Mouse (Mus musculus) limb, embryonic 12.5 days (tissue): ENCODE data around the gene Scp2d1. TPM values are rescaled to one million over a fixed set of nuclear protein-coding genes. Genes with fewer than 3 reads are reported as not detected.

Experiments
- ATAC-seq: fragments of 200-750 bp; cut with Nextera tagmentation; 2 replicates; pipeline ENCODE4 v1.8.0; 2017; ENCODE audit warnings: low read depth, moderate TSS enrichment; ENCODE audit not compliant: insufficient number of reproducible peaks, insufficient read depth, low FRiP score, low TSS enrichment
- H3K27ac ChIP-seq: fragments of 300-500 bp; sonication (generic); 2 replicates; pipeline ENCODE4 v1.5.1; 2016; ENCODE audit warnings: mild to moderate bottlenecking, moderate library complexity
- H3K27me3 ChIP-seq: fragments of 300-500 bp; sonication (generic); 2 replicates; pipeline ENCODE4 v1.6.1; 2016; ENCODE audit warnings: mild to moderate bottlenecking, moderate library complexity
- H3K36me3 ChIP-seq: fragments of 300-500 bp; sonication (generic); 2 replicates; pipeline ENCODE4 v1.6.1; 2016; ENCODE audit warnings: mild to moderate bottlenecking, moderate library complexity
- H3K4me1 ChIP-seq: fragments of 300-500 bp; sonication (generic); replicated peaks from 2 replicates; pipeline ENCODE4 v1.6.1; 2016
- H3K4me2 ChIP-seq: fragments of 300-500 bp; sonication (generic); 2 replicates; pipeline ENCODE4 v1.6.1; 2016; ENCODE audit warnings: mild to moderate bottlenecking, moderate library complexity
- H3K4me3 ChIP-seq: fragments of 300-500 bp; sonication (generic); replicated peaks from 2 replicates; pipeline ENCODE4 v1.5.1; 2016; ENCODE audit warnings: mild to moderate bottlenecking
- H3K9ac ChIP-seq: fragments of 300-500 bp; sonication (generic); replicated peaks from 2 replicates; pipeline ENCODE4 v1.6.1; 2016; ENCODE audit warnings: mild to moderate bottlenecking, moderate library complexity
- H3K9me3 ChIP-seq: fragments of 300-500 bp; sonication (generic); 2 replicates; pipeline ENCODE4 v1.6.1; 2016; ENCODE audit warnings: mild to moderate bottlenecking, moderate library complexity
- WGBS: fragments of 180-500 bp; shearing (Covaris S2); methylation state at CpG from one replicate; pipeline ENCODE4 v1.1.7; 2016; 5-methylcytosine and 5-hydroxymethylcytosine counted together
- polyA plus RNA-seq: library from polyadenylated mRNA; unstranded; fragments of >200 nt; fragmentation: Nextera tagmentation; extraction: Ambion mirVana; gene quantifications from 2 replicates; pipeline ENCODE4 v1.2.1, GENCODE M21; 2016

Gene Scp2d1
- polyA plus RNA-seq, 1 experiment from 2014 or later = not detected

GRCm38 (mm10) chr2:144807766-144808754, 15.4 kb upstream of the Scp2d1 start:
- peak; percentile 69 for ATAC-seq
- no peaks in the 10 kb centered on the region for H3K9me3 ChIP-seq
- WGBS = 44% methylated on average over 15 of the region's 15 CpGs
- H3K27me3 ChIP-seq = no peaks in the 10 kb centered on the region
- H3K4me3 ChIP-seq = no peak overlapping the region
- H3K9ac ChIP-seq = no peak overlapping the region
- H3K4me1 ChIP-seq = peaks cover 15% of the 10 kb centered on the region
- peak overlapping the region; percentile 30; the same call in 1 of the 2 replicates for H3K27ac ChIP-seq
- no peaks in the 10 kb centered on the region for H3K36me3 ChIP-seq
- no peak overlapping the region for H3K4me2 ChIP-seq

- H3K9me3 ChIP-seq = no peaks in the 10 kb centered on the region
- ATAC-seq = no peak
- 77% methylated on average over 8 of the region's 8 CpGs for WGBS
- H3K36me3 ChIP-seq = no peaks in the 10 kb centered on the region
- H3K27me3 ChIP-seq = no peaks in the 10 kb centered on the region
- no peak overlapping the region for H3K4me3 ChIP-seq
- no peak overlapping the region for H3K27ac ChIP-seq
- no peak overlapping the region for H3K4me2 ChIP-seq
- H3K9ac ChIP-seq = no peak overlapping the region
- H3K4me1 ChIP-seq = no peaks in the 10 kb centered on the region
Measured at GRCm38 (mm10) chr2:144828457-144828985, 5.1 kb downstream of the Scp2d1 start.

- no peak overlapping the region for H3K4me3 ChIP-seq
- H3K27me3 ChIP-seq = no peaks in the 10 kb centered on the region
- no peaks in the 10 kb centered on the region for H3K36me3 ChIP-seq
- H3K9ac ChIP-seq = no peak overlapping the region
- WGBS = 85% methylated on average over 5 of the region's 5 CpGs
- H3K4me2 ChIP-seq = no peak overlapping the region
- no peaks in the 10 kb centered on the region for H3K4me1 ChIP-seq
- no peaks in the 10 kb centered on the region for H3K9me3 ChIP-seq
- 0 out of 2 replicates have a peak, but pooled peaks have one; percentile 52 for ATAC-seq
- no peak overlapping the region for H3K27ac ChIP-seq
Measured at GRCm38 (mm10) chr2:144836667-144837311, 13.3 kb downstream of the Scp2d1 start.

- H3K4me1 ChIP-seq = no peaks in the 10 kb centered on the region
- whole genome bisulfite sequencing = 82% methylated on average over 3 of the region's 3 CpGs
- H3K27me3 ChIP-seq = no peaks in the 10 kb centered on the region
- no peak overlapping the region for H3K27ac ChIP-seq
- no peak for ATAC-seq
- no peak overlapping the region for H3K4me2 ChIP-seq
- H3K9me3 ChIP-seq = no peaks in the 10 kb centered on the region
- no peak overlapping the region for H3K4me3 ChIP-seq
- no peak overlapping the region for H3K9ac ChIP-seq
- no peaks in the 10 kb centered on the region for H3K36me3 ChIP-seq
Measured at GRCm38 (mm10) chr2:144837312-144837679, 13.8 kb downstream of the Scp2d1 start.

GRCm38 (mm10) chr2:144868827-144869226, 45.4 kb downstream of the Scp2d1 start:
- Histone ChIP-seq H3K36me3 (no peaks in the 10 kb centered on the region), H3K27me3 (no peaks in the 10 kb centered on the region), H3K9ac (no peak overlapping the region), H3K4me3 (no peak overlapping the region), H3K9me3 (no peaks in the 10 kb centered on the region), H3K4me2 (no peak overlapping the region), H3K27ac (no peak overlapping the region), H3K4me1 (no peaks in the 10 kb centered on the region)
- WGBS = 83% methylated on average over 2 of the region's 2 CpGs
- no peak for ATAC-seq

Other genes starting within 250 kb of the Scp2d1 start
- gene Smim26, start 229.6 kb upstream of the Scp2d1 start, polyA plus RNA-seq = 43.3 and 46.0 TPM in 2 replicates
- 35.2 and 39.5 TPM in 2 replicates for gene Dtd1, start 223.8 kb upstream of the Scp2d1 start, polyA plus RNA-seq